Mouse (Mus musculus): Measurements from ENCODE around the gene Rsl24d1. TPM values are rescaled to one million over a fixed set of nuclear protein-coding genes. Genes with fewer than 3 reads are reported as not detected.
A peak's percentile ranks its signal among the peaks of the same experiment; 100 is the strongest.
"Not testable (repeated sequence)": the region's sequence is repeated elsewhere in the genome, so short reads cannot be mapped to it uniquely, and the experiment has no call there.

Gene Rsl24d1
- total RNA-seq, 2 experiments from 2014 or later, result 61.9 to 64.8 TPM

- no peak for DNase-seq (ENCODE audit: extremely low spot score in 1 of 2, low spot score in 1 of 2)
Observed at GRCm38 (mm10) chr9:73101536-73101935, 11.7 kb upstream of the Rsl24d1 start, which contains the start of gene Khdc3. Khdc3 (plus strand) TSS chr9:73101836.

- DNase-seq (ENCODE audit: extremely low spot score in 1 of 2, low spot score in 1 of 2), result no peak
Observed at GRCm38 (mm10) chr9:73102181-73102580, 11.0 kb upstream of the Rsl24d1 start, which contains the start of gene Gm20509. Gm20509 (plus strand) TSS chr9:73102470.

GRCm38 (mm10) chr9:73103159-73103879 lies 9.9 kb upstream of the Rsl24d1 start:
- DNase-seq (ENCODE audit: extremely low spot score in 1 of 2, low spot score in 1 of 2), result peak in 1 of 2 experiments; percentile 31

GRCm38 (mm10) chr9:73103880-73104198 lies 9.4 kb upstream of the Rsl24d1 start:
- no peak for DNase-seq (ENCODE audit: extremely low spot score in 1 of 2, low spot score in 1 of 2)

GRCm38 (mm10) chr9:73105141-73105540 lies 8.1 kb upstream of the Rsl24d1 start:
- DNase-seq (ENCODE audit: extremely low spot score in 1 of 2, low spot score in 1 of 2), result no peak

GRCm38 (mm10) chr9:73105771-73106170 lies 7.5 kb upstream of the Rsl24d1 start:
- DNase-seq (ENCODE audit: extremely low spot score in 1 of 2, low spot score in 1 of 2), result no peak

GRCm38 (mm10) chr9:73116704-73117103 lies 3.5 kb downstream of the Rsl24d1 start:
- DNase-seq (ENCODE audit: extremely low spot score in 1 of 2, low spot score in 1 of 2), result not testable (repeated sequence)

GRCm38 (mm10) chr9:73118012-73118411 lies 4.8 kb downstream of the Rsl24d1 start:
- no peak for DNase-seq (ENCODE audit: extremely low spot score in 1 of 2, low spot score in 1 of 2)

GRCm38 (mm10) chr9:73121735-73122134 lies 8.5 kb downstream of the Rsl24d1 start:
- peak in 1 of 2 experiments; percentile 29 for DNase-seq (ENCODE audit: extremely low spot score in 1 of 2, low spot score in 1 of 2)

- no peak for DNase-seq (ENCODE audit: extremely low spot score in 1 of 2, low spot score in 1 of 2)
Observed at GRCm38 (mm10) chr9:73125043-73125570, 11.9 kb downstream of the Rsl24d1 start.

- no peak for DNase-seq (ENCODE audit: extremely low spot score in 1 of 2, low spot score in 1 of 2)
Observed at GRCm38 (mm10) chr9:73127457-73127856, 14.2 kb downstream of the Rsl24d1 start.

GRCm38 (mm10) chr9:73129875-73130274 lies 16.6 kb downstream of the Rsl24d1 start:
- DNase-seq (ENCODE audit: extremely low spot score in 1 of 2, low spot score in 1 of 2), result no peak

GRCm38 (mm10) chr9:73130529-73130928 lies 17.3 kb downstream of the Rsl24d1 start:
- no peak for DNase-seq (ENCODE audit: extremely low spot score in 1 of 2, low spot score in 1 of 2)

- no peak for DNase-seq (ENCODE audit: extremely low spot score in 1 of 2, low spot score in 1 of 2)
Observed at GRCm38 (mm10) chr9:73137341-73137886, 24.2 kb downstream of the Rsl24d1 start.

- DNase-seq (ENCODE audit: extremely low spot score in 1 of 2, low spot score in 1 of 2), result no peak
Observed at GRCm38 (mm10) chr9:73154347-73154746, 41.1 kb downstream of the Rsl24d1 start.

- no peak for DNase-seq (ENCODE audit: extremely low spot score in 1 of 2, low spot score in 1 of 2)
Observed at GRCm38 (mm10) chr9:73157968-73158367, 44.7 kb downstream of the Rsl24d1 start.

GRCm38 (mm10) chr9:73159265-73159664 lies 46.0 kb downstream of the Rsl24d1 start:
- no peak for DNase-seq (ENCODE audit: extremely low spot score in 1 of 2, low spot score in 1 of 2)

GRCm38 (mm10) chr9:73162571-73163333 lies 49.5 kb downstream of the Rsl24d1 start:
- DNase-seq (ENCODE audit: extremely low spot score in 1 of 2, low spot score in 1 of 2), result peak; percentile 62 to 87

GRCm38 (mm10) chr9:73165631-73166030 lies 52.4 kb downstream of the Rsl24d1 start:
- DNase-seq (ENCODE audit: extremely low spot score in 1 of 2, low spot score in 1 of 2), result no peak

All from layer of hippocampus, postnatal 25 days (tissue).